Mouse (Mus musculus): ENCODE results near the gene Prr14l. TPM values are rescaled to one million over a fixed set of nuclear protein-coding genes. Genes with fewer than 3 reads are reported as not detected.

Prr14l gene
- total and polyA plus RNA-seq, 3 experiments = 37.0 to 135 (median 39.9) TPM

DNA sequence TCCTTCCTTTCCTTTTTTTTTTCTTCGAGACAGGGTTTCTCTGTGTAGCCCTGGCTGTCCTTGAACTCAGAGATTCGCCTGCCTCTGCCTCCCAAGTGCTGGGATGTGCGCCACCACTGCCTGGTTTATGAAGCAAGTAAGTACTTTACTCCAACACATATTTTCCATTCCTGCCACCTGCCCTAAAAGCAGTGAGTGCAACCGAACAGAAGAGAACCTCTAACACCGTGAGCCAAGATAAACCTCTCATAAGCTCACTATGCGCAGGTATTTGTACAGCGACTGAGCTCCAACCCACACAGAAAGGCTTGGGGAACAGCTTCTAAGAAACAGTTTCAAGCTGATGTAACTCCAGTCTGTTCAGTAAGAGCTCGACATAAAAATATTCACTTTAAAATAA is 97.9 kb downstream of the Prr14l start:
- no peak for TF ChIP-seq JUND (IDR thresholded peaks at IDR 0.05; ENCODE audit: low read depth, low read length)
- TF ChIP-seq UBTF (IDR thresholded peaks at IDR 0.05; ENCODE audit: borderline replicate concordance, insufficient read depth, low read depth, low read length) = no peak
- TF ChIP-seq ZMIZ1 (IDR thresholded peaks at IDR 0.05; ENCODE audit: low read depth, low read length) = no peak
- TF ChIP-seq POLR2AphosphoS2 (IDR thresholded peaks at IDR 0.05; ENCODE audit: low read length) = no peak
- Histone ChIP-seq H3K79me2 (ENCODE audit: control insufficient read depth, insufficient read depth, low read length, poor library complexity) (no peaks in the 10 kb centered on the region), H3K27ac (ENCODE audit: control insufficient read depth, low read depth, low read length) (no peak overlapping the region), H3K9me3 (replicated peaks; ENCODE audit: insufficient read depth, low read length) (no peaks in the 10 kb centered on the region), H3K4me3 (ENCODE audit: control insufficient read depth in 1 of 2, insufficient read depth in 1 of 2, low read depth in 2 of 2, low read length in 2 of 2) (no peak overlapping the region), H3K27me3 (ENCODE audit: control insufficient read depth in 1 of 2, insufficient read depth in 2 of 2, low read length in 2 of 2) (no peaks in the 10 kb centered on the region), H3K4me1 (ENCODE audit: control insufficient read depth in 1 of 2, insufficient read depth in 2 of 2, low read length in 2 of 2) (peaks cover under 1 to 4% of the 10 kb centered on the region in 2 experiments; a peak in 2 of 4 replicates), H3K36me3 (ENCODE audit: control insufficient read depth in 1 of 2, insufficient read depth in 2 of 2, low read length in 2 of 2) (peaks cover 0 to 9% of the 10 kb centered on the region in 2 experiments; a peak in 3 of 4 replicates), H3K9ac (ENCODE audit: control insufficient read depth, low read depth, low read length, poor library complexity, severe bottlenecking) (no peak overlapping the region)
- DNase-seq (ENCODE audit: low read depth, low spot score) = no peak

DNA sequence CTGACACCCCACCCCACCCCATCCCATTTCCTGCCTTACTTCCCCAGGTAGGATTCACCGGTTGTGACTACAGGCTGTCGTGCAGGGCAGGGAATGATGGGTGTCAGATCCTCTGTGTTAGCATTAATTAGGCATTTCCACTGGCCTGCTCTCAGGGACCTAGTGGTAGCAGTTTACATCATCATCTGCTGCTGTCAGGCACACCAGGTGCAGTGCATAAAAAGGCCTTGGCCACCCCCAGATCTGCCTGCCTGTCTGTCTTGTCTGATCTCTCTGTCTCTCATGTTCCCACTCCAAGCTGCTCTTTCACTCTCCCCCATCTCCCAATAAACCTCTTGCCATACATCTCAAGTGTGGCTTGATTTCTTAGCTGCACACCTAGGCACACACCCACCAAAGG is 102.3 kb downstream of the Prr14l start:
- Histone ChIP-seq H3K4me1 (ENCODE audit: control insufficient read depth in 1 of 2, insufficient read depth in 2 of 2, low read length in 2 of 2) (peaks cover 0 to 3% of the 10 kb centered on the region in 2 experiments; a peak in 1 of 4 replicates), H3K27me3 (ENCODE audit: control insufficient read depth in 1 of 2, insufficient read depth in 2 of 2, low read length in 2 of 2) (no peaks in the 10 kb centered on the region), H3K9me3 (replicated peaks; ENCODE audit: insufficient read depth, low read length) (no peaks in the 10 kb centered on the region), H3K36me3 (ENCODE audit: control insufficient read depth in 1 of 2, insufficient read depth in 2 of 2, low read length in 2 of 2) (peaks cover 0 to 2% of the 10 kb centered on the region in 2 experiments; a peak in 1 of 4 replicates), H3K27ac (ENCODE audit: control insufficient read depth, low read depth, low read length) (no peak overlapping the region), H3K9ac (ENCODE audit: control insufficient read depth, low read depth, low read length, poor library complexity, severe bottlenecking) (no peak overlapping the region), H3K4me3 (ENCODE audit: control insufficient read depth in 1 of 2, insufficient read depth in 1 of 2, low read depth in 2 of 2, low read length in 2 of 2) (no peak overlapping the region), H3K79me2 (ENCODE audit: control insufficient read depth, insufficient read depth, low read length, poor library complexity) (no peaks in the 10 kb centered on the region)
- DNase-seq (ENCODE audit: low read depth, low spot score) = no peak
- no peak for TF ChIP-seq SMC3 (IDR thresholded peaks at IDR 0.05; ENCODE audit: low read depth, low read length)
- no peak for TF ChIP-seq ZC3H11A (IDR thresholded peaks at IDR 0.05; ENCODE audit: low read depth, low read length)
- no peak for TF ChIP-seq USF2 (IDR thresholded peaks at IDR 0.05; ENCODE audit: borderline replicate concordance in 1 of 2, insufficient read depth in 1 of 2, low read depth in 1 of 2, low read length in 2 of 2)
- TF ChIP-seq SIN3A (IDR thresholded peaks at IDR 0.05; ENCODE audit: low read length) = no peak
- TF ChIP-seq RCOR1 (IDR thresholded peaks at IDR 0.05; ENCODE audit: low read depth, low read length) = no peak
- TF ChIP-seq GATA1 (IDR thresholded peaks at IDR 0.05; ENCODE audit: low read depth, low read length) = no peak
- TF ChIP-seq JUND (IDR thresholded peaks at IDR 0.05; ENCODE audit: low read depth, low read length) = no peak
- TF ChIP-seq CHD1 (IDR thresholded peaks at IDR 0.05; ENCODE audit: low read depth, low read length) = no peak
- TF ChIP-seq USF1 (IDR thresholded peaks at IDR 0.05; ENCODE audit: low read depth, low read length) = no peak
- TF ChIP-seq KAT2A (conservative IDR thresholded peaks at IDR 0.05; ENCODE audit: low read depth, low read length) = no peak

DNA sequence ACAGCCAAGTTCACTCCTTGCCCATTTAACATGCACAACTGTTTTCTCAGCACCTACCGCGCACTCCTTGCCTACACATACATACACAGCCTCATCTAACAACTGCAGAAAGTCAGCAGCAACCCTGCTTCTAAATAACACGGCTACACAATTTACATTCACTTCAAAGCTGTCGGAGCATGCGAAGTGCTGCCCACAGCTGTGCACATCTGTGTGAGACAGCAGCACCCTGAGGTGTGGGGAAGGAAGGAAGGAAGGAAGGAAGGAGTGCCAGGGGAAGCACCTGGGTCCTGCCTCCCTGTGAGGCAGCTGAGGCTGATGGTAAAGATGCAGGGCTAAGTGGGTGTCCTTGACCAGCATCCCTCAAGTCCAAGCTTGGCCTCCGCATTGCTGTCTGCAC is 105.1 kb downstream of the Prr14l start:
- peaks cover 3 to 7% of the 10 kb centered on the region in 2 experiments; a peak in 2 of 4 replicates for H3K4me1 ChIP-seq (ENCODE audit: control insufficient read depth in 1 of 2, insufficient read depth in 2 of 2, low read length in 2 of 2)
- TF ChIP-seq GATA1 (IDR thresholded peaks at IDR 0.05; ENCODE audit: low read depth, low read length) (no peak), USF1 (IDR thresholded peaks at IDR 0.05; ENCODE audit: low read depth, low read length) (no peak), TCF12 (IDR thresholded peaks at IDR 0.05; ENCODE audit: low read depth, low read length) (no peak), ETS1 (IDR thresholded peaks at IDR 0.05; ENCODE audit: low read depth, low read length) (no peak), MYC (IDR thresholded peaks at IDR 0.05; ENCODE audit: low read depth, low read length) (no peak), GABPA (IDR thresholded peaks at IDR 0.05; ENCODE audit: low read depth, low read length) (no peak), MYB (IDR thresholded peaks at IDR 0.05; ENCODE audit: low read depth, low read length) (no peak), CHD2 (IDR thresholded peaks at IDR 0.05; ENCODE audit: low read length) (no peak), SIN3A (IDR thresholded peaks at IDR 0.05; ENCODE audit: low read length) (no peak), JUND (IDR thresholded peaks at IDR 0.05; ENCODE audit: low read depth, low read length) (no peak), ELF1 (IDR thresholded peaks at IDR 0.05; ENCODE audit: low read depth, low read length) (no peak), EP300 (IDR thresholded peaks at IDR 0.05; ENCODE audit: low read depth in 1 of 2, low read length in 2 of 2) (no peak), ZC3H11A (IDR thresholded peaks at IDR 0.05; ENCODE audit: low read depth, low read length) (no peak), POLR2AphosphoS5 (IDR thresholded peaks at IDR 0.05; ENCODE audit: borderline replicate concordance, low read depth, low read length) (no peak), SMC3 (IDR thresholded peaks at IDR 0.05; ENCODE audit: low read depth, low read length) (no peak), NELFE (IDR thresholded peaks at IDR 0.05; ENCODE audit: low read depth, low read length) (no peak)

More for the DNA sequence above, 105.1 kb downstream of the Prr14l start:
- H3K9me3 ChIP-seq (replicated peaks; ENCODE audit: insufficient read depth, low read length) = no peaks in the 10 kb centered on the region
- no peak overlapping the region for H3K9ac ChIP-seq (ENCODE audit: control insufficient read depth, low read depth, low read length, poor library complexity, severe bottlenecking)
- H3K36me3 ChIP-seq (ENCODE audit: control insufficient read depth in 1 of 2, insufficient read depth in 2 of 2, low read length in 2 of 2) = peaks cover 0 to 4% of the 10 kb centered on the region in 2 experiments; a peak in 2 of 4 replicates
- H3K27me3 ChIP-seq (ENCODE audit: control insufficient read depth in 1 of 2, insufficient read depth in 2 of 2, low read length in 2 of 2) = no peaks in the 10 kb centered on the region
- DNase-seq (ENCODE audit: low read depth, low spot score) = no peak
- H3K79me2 ChIP-seq (ENCODE audit: control insufficient read depth, insufficient read depth, low read length, poor library complexity) = no peaks in the 10 kb centered on the region
- H3K27ac ChIP-seq (ENCODE audit: control insufficient read depth, low read depth, low read length) = no peak overlapping the region
- H3K4me3 ChIP-seq (ENCODE audit: control insufficient read depth in 1 of 2, insufficient read depth in 1 of 2, low read depth in 2 of 2, low read length in 2 of 2) = no peak overlapping the region
